Mouse (Mus musculus): Measurements from ENCODE around the gene Fxyd1.
A peak's percentile ranks its signal among the peaks of the same experiment; 100 is the strongest.

The Fxyd1 gene

DNA sequence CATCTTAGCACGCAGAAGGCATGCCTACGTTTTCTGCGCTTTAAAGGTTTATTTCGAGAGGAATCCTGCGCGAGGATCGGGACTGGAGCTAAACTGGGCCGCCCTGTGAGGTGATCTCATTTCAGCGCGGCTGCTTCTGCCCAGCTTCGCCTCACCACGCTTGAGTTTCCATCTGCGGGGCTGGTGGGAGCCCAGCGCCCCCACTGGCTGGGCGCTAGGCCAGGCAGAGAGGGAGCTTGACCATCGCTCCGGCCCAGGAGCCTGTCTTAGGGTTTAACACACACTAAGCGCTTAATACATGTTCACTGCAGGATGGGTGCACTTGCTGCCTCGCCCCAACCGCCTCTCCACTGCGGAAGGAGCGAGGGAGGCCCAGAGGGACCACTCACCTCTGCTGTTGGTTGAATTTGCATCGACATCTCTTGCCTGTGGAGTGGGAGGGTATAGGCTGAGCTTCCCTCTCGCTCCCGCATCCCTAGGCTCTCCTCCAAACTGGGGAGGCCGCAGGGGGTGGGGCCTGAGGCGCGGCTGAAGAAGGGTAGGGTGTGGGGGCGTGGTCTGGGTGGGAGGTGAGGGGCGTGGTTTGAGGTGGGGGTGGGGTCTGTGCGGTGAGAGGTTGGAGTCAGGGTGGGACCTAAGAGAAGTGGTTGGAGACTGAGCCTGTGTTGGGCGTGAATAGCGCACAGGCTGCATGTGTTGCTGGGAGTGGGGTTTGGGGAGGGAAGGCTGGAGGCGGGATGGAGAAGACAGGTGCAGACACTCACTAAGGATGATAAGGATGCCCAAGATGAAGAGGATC, 4.2 kb downstream of the Fxyd1 start:
- DNase-seq (ENCODE audit: low spot score in 2 of 2): peak; percentile 68 to 71

- DNase-seq (ENCODE audit: low spot score in 2 of 2): no peak
Observed at GRCm38 (mm10) chr7:31052251-31052635, 4.8 kb downstream of the Fxyd1 start.

- DNase-seq (ENCODE audit: low spot score in 2 of 2): peak in 1 of 2 experiments; percentile 50
Observed at GRCm38 (mm10) chr7:31051321-31052021, 5.5 kb downstream of the Fxyd1 start, which contains the start of gene Fxyd7. Fxyd7 (minus strand) TSS chr7:31051467.

GRCm38 (mm10) chr7:31050921-31051320, 6.1 kb downstream of the Fxyd1 start:
- peak in 1 of 2 experiments; percentile 43 for DNase-seq (ENCODE audit: low spot score in 2 of 2)

DNA sequence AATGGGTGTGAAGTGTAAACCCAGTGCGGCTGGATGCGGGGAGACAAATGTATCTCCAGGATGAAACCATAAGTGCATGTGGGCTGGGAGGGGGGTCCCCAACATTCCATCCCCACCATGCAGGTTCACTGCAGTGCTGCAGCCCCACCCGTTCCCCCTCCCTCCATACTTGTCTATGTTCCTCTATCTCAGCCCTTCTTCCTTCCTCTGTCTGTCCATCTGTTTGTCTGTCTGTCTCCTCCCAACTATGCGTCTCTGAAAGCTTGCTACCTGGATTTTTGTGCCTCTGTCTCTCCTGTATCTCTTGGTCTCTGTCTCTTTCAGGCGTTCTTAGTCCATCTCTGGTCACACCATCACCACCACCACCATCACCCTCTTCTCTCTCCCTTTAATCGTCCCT, 6.5 kb downstream of the Fxyd1 start:
- DNase-seq (ENCODE audit: low spot score in 2 of 2): no peak

GRCm38 (mm10) chr7:31049846-31050281, 7.1 kb downstream of the Fxyd1 start:
- DNase-seq (ENCODE audit: low spot score in 2 of 2): peak; percentile 63

GRCm38 (mm10) chr7:31049135-31049845, 7.7 kb downstream of the Fxyd1 start:
- peak; percentile 53 for DNase-seq (ENCODE audit: low spot score in 2 of 2)

DNA sequence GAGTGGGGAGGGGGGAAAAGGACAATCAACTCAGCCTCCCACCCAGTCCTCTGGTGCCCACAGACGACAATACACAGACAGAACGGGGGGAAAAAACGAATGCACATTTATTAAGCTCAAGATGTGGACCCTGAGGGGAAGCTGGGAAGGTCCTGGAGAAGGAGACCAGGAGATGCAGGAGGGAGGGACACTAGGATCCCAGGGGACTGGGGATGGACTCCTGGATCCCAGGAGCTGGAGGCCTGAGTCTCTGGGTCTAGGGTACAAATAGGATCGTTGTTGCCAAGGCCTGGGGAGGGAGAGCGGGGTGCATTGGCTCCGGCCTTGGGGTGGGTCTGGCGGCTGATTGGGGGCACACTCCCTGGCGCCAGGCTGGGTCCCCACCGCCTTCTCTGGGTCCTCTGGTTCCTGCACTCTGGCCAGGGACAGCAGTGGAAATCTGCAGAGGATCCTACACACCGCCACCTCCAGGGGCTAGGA, 14.5 kb downstream of the Fxyd1 start, which contains the start of gene Fxyd5:
Fxyd5 (minus strand) TSS at position 51 of the 480 bp plus-strand sequence.
- no peak for DNase-seq (ENCODE audit: low spot score in 2 of 2)

DNA sequence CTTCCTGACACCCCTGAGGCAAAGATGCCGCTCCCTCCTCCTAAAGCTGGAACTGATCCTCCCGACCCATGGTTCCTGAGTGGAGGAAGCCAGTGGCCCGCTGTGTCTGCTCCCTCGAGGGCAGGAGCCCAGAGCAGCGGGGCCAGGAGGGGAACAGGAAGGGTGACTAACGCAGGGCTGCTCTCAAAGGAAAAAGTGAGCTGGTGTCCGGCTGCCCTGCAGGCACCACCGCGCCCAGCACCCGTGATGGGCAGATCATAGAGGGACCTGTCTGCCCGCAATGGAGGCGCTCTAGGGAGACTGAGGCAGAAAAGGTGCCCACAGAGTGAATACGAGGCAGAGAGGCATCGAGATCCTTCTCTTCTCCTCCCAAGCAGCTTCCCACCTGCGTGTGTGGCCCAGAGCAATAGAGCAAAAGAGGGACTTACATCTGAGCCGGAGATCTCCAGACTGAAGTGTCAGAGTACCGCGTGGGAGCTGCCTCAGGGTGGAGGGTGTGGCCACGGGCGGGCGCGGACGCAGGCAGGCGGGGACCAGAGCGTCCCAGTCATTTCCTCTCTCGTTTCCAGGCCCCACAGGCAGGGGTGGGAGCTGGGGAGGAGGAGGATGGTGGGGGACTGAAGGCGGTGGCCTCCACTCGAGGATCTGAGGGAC, 15.2 kb downstream of the Fxyd1 start:
- DNase-seq (ENCODE audit: low spot score in 2 of 2): no peak

- no peak for DNase-seq (ENCODE audit: low spot score in 2 of 2)
Observed at GRCm38 (mm10) chr7:31041023-31041407, 16.0 kb downstream of the Fxyd1 start.

- no peak for DNase-seq (ENCODE audit: low spot score in 2 of 2)
Observed at GRCm38 (mm10) chr7:31040281-31041022, 16.5 kb downstream of the Fxyd1 start.

DNA sequence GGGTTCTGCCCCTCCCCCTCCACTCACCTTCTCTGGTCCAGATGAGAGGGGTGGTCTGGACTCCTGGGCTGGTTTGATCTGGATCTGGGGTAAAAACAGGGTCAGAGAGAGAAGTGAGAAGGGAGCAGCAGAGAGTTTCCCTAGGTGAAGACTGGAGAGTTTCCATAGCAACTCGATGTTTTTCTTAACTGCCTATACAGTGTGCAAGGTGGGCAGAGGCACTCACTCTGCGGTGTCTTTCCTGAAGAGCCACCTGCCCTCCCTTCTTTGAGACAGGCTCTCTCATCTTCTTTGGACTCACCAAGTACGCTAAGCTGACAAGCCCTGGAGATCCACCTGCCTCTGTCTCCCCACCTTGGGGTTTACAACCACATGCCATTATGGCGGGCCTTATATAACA, 18.0 kb downstream of the Fxyd1 start:
- DNase-seq (ENCODE audit: low spot score in 2 of 2): no peak

DNA sequence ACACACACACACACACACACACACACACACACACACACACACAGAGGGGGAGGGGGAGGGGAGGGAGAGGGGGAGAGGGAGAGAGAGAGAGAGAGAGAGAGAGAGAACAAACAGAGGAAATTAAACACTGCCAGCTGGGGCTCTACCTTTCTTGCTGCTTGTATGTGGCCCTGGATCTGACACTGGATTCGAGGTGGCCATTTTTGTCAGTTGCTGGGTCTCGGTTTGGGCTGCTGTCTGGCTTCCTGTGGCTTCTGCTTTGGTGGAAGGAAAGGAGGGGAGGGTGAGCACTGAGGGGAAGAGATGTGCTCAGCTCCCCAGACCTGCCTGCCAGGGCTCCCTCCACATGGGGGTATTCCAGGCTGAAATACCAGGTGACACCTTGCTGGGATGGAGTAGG, 19.3 kb downstream of the Fxyd1 start:
- no peak for DNase-seq (ENCODE audit: low spot score in 2 of 2)

GRCm38 (mm10) chr7:31036917-31037316, 20.1 kb downstream of the Fxyd1 start:
- DNase-seq (ENCODE audit: low spot score in 2 of 2): no peak

DNA sequence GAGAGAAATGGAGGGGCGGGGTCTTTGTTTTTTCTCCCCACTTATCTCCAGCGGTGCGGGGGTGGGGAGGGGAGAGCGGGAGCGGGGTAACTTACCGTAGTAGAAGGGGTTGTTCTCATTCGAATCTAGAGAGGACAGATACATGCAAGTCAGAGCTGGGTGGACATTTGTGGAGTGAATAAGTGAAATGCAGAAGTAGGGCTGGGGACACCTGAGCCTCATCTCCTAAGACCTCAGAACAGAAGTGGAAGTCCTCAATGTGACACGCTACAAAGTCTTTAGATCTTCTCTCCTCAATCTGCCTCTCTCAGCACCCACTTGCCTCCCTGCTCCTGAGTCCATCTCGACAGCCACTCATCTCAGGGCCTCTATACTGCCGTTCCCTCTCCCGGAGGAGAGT, 21.7 kb downstream of the Fxyd1 start:
- DNase-seq (ENCODE audit: low spot score in 2 of 2): no peak

GRCm38 (mm10) chr7:31034789-31035188, 22.2 kb downstream of the Fxyd1 start:
- DNase-seq (ENCODE audit: low spot score in 2 of 2): no peak

DNA sequence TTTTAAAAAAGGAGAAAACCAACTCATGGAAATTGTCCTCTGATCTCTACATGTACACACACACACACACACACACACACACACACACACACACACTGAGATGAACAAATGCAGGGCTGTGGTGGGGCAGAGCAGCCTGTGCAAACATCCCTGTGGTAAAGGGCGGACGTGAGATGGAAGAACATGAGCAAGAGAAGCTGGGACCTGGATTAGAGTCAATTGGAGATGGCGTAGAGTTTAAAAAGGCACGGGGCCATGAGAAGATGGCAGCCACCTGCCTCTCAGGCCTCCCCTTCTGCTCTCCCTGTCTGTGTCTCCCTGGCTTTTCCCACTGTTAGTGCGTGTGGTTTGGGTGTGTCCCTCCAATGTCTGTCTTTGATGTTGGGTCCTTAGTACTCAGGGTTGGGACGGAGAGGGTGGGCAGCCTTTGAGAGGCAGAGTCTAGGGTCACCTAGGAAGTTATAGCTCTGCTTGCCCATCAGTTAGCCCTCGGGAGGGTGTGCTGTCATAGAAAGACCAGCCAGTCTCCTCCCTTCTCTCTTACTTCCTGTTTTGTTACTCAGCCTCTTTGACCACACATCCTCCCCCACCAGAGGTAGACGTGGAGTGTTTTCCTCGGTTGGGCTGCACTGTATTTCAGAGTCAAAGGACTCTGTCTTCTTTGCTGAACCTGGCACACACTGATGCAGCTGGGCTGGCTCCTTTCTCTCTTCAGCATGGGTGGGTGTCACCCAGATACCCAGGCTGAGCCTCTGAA, 23.4 kb downstream of the Fxyd1 start:
- DNase-seq (ENCODE audit: low spot score in 2 of 2): no peak

- no peak for DNase-seq (ENCODE audit: low spot score in 2 of 2)
Observed at GRCm38 (mm10) chr7:31031731-31032130, 25.3 kb downstream of the Fxyd1 start.

DNA sequence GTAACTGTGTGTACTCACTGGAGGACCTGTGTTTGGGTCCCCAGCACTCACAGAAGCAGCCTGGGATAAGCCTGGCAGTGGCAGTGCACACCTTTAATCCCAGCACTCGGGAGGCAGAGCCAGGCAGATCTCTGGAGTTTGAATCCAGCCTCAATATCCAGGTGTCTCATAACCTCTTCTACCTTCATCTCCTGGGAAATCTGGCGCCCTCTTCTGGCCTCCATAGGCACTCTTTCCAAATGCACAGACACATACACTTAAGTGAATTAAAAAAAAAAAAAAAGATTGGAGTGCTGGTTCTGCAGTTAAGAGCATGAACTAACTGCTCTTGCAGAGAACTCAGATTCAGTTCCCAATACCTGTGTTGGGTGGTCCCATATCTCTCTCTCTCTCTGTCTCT, 26.3 kb downstream of the Fxyd1 start:
- no peak for DNase-seq (ENCODE audit: low spot score in 2 of 2)

DNA sequence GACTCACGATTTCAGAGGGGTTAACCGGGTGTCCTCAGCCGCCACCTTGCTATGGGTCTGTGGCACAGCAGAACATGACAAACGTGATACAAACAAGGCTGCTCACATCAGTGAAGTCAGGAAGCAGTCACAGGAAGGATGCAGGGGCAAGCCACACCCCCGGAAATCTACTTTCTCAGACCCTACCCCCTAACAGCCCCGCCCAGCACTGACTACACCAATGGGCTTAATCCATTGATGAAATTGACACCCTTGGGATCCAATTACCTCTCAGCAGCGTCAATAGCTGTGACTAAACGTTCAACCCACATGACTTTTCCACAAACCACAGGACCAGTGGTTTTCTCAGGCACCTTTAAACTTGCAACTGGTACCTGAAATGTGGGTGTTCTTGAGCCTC, 28.4 kb downstream of the Fxyd1 start:
- DNase-seq (ENCODE audit: low spot score in 2 of 2): no peak
